Mouse (Mus musculus): ENCODE measurements around the gene Ap3b1.

The Ap3b1 gene

GRCm38 (mm10) chr13:94544211-94544610 lies 185.5 kb downstream of the Ap3b1 start:
- DNase-seq = no peak

DNA sequence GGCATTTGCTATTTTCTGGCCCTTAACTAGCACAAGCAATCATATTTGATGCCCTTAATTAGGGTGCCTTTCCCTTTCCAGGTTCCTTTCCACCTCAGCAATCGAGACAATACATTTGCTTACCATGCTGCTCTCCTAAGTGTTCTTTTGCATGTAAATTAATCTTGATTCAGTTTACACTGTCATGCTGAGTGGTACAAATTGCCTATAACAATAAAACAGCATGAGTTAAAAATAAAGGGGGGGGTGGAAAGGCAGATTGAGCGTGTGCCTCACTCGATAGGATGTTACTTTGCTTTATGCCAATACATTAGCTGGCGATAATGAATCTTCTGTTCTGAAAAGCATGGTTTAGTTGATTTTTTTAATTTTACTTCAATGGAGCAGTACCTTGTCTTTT lies 187.0 kb downstream of the Ap3b1 start:
- no peak for DNase-seq

GRCm38 (mm10) chr13:94546246-94546645 lies 187.5 kb downstream of the Ap3b1 start:
- DNase-seq = no peak

GRCm38 (mm10) chr13:94549580-94549979 lies 190.8 kb downstream of the Ap3b1 start:
- DNase-seq = no peak

DNA sequence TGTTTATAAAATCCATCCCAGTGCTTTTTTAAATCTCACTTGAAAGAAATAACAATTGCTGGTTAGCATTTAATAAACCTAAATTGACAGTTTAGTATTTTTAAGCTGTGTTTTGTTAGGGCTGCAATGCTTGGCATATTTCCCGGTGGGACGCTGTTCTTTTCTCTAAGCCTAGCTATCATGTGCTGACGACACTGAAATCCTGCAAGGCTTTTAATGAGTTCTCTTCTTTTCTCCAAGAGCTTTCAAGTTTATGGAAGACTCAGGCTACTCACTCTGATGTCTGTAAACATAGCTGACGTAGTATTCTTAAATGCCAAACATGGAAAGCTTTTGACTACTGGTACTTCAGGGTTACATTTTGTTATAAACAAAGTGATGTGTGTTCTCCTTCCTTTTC lies 191.3 kb downstream of the Ap3b1 start:
- no peak for DNase-seq

GRCm38 (mm10) chr13:94560011-94560410 lies 201.3 kb downstream of the Ap3b1 start:
- DNase-seq = peak; percentile 75 to 88

- no peak for DNase-seq
These were observed 202.1 kb downstream of the Ap3b1 start for GRCm38 (mm10) chr13:94560878-94561277.

- no peak for DNase-seq
These were observed 204.0 kb downstream of the Ap3b1 start for GRCm38 (mm10) chr13:94562652-94563339.

GRCm38 (mm10) chr13:94563836-94564235 lies 205.1 kb downstream of the Ap3b1 start:
- no peak for DNase-seq

GRCm38 (mm10) chr13:94564351-94564994 lies 205.7 kb downstream of the Ap3b1 start:
- no peak for DNase-seq

DNA sequence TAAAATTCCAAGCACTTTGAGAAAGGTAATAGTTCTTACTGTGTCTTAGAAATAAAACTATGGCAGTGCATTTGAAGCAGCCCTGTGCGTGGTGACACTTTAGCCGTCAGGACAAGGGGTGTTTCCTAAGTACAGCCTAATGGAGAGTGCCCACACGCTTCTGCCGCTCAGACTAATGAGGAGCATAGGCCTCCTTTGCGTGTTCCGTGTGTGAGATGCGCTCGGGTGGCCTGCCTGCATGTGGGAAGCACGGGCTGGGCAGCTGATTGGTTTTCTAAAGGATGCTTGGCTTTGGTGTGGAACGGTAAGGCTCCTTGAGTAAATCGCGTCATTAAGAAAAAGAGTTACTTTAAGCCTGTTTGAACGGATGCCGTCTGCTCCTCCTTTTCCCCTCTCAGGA lies 206.4 kb downstream of the Ap3b1 start:
- no peak for DNase-seq

GRCm38 (mm10) chr13:94565616-94566015 lies 206.9 kb downstream of the Ap3b1 start:
- no peak for DNase-seq

DNA sequence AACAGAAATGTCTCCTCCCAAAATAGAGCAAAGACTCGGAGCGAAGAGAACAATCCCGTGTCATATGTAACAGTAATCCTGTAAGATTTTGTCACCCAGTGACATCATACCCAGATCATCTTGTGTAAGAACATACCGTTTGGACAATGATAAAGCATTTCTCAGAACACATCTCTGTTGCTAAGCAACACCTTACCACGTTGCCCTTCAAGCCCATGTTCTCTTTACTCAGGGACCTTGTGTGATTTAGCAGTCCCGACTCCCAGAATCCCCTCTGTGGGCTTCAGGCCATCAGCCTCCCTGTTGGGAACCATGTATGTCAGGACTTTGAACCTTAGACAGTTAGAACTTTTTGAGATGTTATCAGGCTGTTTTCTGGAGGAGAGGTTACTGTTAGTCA lies 209.0 kb downstream of the Ap3b1 start:
- no peak for DNase-seq

GRCm38 (mm10) chr13:94571001-94571400 lies 212.2 kb downstream of the Ap3b1 start:
- no peak for DNase-seq

DNA sequence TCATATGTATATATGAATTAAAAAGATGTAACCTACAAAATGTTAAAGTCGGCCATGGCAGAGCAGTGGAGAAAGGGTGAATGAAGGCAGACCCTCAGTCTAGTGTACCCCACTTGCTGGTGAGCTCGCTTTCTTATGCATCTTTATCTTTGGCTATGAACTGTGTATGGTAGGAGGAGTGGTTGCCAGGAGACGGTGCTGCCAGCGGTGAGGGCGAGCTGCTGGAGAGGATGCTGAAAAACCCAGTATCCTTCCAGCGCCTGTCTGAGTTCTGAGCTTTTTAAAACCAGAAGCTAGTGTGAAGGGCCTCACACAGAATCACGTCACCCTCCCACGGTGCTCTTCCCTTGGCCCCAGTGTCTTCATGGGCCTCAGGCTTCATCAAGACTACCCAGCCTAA lies 214.6 kb downstream of the Ap3b1 start:
- no peak for DNase-seq

- no peak for DNase-seq
These were observed 215.1 kb downstream of the Ap3b1 start for GRCm38 (mm10) chr13:94573833-94574232.

- DNase-seq = no peak
These were observed 217.0 kb downstream of the Ap3b1 start for GRCm38 (mm10) chr13:94575607-94576398.

DNA sequence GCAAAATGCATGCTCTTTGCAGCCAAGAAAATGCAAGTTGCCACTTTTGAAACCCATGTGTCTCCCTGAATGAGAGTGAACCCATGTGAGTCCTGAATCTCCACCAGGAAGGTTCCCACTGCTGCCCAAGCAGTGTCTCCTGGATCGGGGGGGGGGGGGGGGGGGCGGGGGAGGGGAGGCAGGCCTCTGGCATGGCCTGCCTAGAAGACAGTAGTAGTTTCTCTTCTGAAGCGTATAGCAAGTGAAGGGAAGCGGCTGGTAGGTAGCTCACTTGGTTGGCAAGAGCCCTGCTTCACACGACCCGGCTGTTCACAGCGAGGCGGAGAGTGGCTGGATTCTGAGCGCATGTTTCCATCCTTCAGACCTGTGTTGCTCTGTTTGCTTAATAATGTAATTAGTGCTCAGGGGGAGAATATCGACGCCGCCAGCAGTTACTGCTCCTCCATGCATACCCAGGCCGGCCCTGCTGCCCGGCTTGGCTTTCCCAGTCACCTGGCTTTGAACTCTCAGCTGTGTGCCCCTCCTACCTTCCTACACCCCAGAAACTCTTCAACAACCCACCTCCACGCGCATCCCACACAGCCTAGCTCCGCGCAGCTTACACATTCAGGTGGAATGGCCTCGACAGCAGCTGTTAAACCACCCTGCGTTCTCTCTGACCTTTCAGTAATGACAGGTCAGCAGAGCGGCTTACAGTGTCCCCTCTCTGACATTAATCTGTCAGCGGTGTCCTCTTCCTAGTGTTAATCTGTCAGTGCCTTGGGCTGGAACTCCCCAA lies 217.8 kb downstream of the Ap3b1 start:
- no peak for DNase-seq

- no peak for DNase-seq
These were observed 218.4 kb downstream of the Ap3b1 start for GRCm38 (mm10) chr13:94577177-94577540.

GRCm38 (mm10) chr13:94595289-94595688 lies 236.5 kb downstream of the Ap3b1 start:
- DNase-seq = no peak

DNA sequence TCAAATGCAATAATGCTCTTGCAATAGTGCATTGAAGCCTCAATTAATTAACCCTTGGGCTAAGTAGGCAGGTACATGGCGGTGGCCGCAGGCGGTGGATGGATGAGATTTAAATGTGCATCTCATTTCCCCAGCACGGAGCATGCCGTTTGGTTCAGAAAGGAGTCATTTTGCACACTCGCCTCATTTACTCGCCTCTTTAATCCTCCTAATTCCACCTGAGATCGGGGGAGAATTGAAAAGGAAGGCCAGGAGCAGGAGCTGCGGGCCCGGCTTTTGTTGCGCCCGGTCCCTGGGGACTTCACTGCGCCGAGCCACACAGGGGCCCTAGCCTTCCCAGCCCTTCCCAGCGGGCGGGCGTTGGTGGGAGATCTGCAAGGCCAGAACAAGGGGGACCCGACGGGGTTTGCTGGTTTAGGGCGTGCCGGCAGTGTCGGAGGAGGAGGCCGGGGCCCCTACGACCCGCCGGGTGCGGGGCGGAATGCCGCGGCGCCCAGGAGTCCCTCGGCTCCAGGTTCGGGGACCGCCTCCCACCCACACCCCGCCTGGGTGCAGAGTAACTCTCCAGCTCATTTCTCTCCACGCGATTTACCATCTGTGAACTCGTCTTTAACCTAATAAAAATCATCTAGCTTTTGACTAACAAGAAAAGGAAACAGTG lies 237.1 kb downstream of the Ap3b1 start:
- no peak for DNase-seq

DNA sequence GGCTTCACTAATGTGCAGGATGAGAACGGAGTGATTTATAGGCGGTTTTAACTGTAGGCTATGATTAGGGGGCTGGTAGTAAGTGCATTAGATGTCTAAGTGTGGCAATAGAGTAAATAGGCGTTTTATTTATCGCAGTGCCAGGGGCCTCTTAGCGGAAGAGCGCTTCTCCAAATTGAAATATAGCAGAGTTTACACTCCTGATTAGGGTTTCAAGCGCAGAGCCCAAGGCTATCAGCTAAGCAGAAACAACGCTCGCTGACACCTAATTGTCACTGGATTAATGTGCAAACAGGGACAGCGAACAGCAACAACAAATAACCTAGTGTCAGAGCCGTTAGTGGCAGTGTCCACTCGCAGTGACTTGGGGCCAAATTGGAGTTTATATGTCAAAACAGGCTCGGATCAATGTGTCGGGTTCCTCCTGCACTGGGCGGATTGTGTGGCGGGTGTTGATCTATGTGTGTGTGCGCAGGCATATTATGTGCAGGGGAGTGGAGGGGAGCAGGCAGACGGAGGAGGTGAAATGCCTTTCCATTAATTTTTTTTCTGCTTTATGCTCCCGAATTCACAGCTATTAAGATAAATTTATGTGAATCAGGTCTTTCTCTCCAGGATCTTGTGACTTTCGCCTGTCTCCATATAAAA lies 237.8 kb downstream of the Ap3b1 start:
- no peak for DNase-seq
